Mouse (Mus musculus): ENCODE results near the gene Sympk.

DNA sequence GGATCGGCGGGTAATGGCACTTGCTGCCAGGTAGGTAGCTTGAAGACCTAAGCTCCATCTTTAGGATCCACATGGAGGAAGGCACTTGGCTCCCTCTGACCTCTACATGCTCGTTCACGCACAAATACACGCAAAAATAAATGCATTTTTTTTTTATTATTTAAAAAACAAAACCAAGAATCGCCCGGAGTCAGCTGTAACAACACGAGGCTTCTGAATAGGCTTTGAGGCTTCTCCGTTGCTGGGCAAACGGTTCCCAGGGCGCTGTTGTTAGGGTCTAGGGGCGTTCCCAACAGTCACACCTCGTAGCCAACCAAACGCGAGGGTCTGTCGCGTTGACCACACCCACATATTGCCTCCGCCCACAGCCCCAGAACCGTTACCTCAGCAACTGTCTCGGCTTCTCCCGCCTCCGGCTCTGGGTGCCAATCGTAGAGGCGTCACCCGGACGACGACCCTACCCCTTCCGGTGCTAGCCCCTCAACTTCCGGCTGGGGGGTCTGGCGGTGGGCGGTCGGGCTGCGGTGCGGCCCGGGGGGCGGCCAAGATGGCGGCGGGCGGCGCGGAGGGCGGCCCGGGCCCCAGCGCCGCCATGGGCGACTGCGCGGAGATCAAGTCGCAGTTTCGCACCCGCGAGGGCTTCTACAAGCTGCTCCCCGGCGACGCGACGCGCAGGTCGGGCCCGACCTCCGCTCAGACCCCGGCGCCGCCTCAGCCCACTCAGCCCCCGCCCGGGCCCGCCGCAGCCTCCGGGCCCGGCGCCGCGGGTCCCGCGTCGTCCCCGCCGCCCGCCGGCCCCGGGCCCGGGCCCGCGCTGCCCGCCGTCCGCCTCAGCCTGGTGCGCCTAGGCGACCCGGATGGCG lies 51.8 kb downstream of the Sympk start, which contains the start of gene Dmwd:
- TF ChIP-seq POLR2A (IDR thresholded peaks at IDR 0.05; ENCODE audit: insufficient read length, low read depth) (peak; percentile 35), MYOD1 (IDR thresholded peaks at IDR 0.05; ENCODE audit: control insufficient read depth in 1 of 3, insufficient read length in 2 of 3, low read depth in 2 of 3) (no peak), POLR2AphosphoS2 (IDR thresholded peaks at IDR 0.05; ENCODE audit: insufficient read length, low read depth) (no peak)
